Comparison of ENCODE assay signal across 9 mouse cellular contexts in the genomic region with DNA sequence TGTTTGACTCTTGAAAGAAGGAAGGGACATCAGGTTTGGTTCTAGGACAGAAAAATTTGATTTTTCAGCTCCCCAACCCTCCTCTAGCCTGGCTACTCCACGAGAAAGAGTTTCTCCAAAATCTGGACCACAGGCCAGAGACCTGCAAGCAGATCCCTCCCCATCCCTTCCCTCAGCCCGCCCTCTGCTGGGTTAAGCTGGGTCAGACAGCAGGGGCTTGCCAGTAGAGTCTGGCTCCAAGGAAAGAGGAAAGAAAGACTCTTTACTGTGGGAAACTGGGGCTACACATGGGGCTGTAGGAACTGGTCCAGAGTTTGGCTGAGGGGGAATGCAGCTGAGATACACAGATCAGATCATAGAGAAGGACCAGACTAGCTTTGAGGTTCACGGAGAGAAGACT. TPM values are rescaled to one million over a fixed set of nuclear protein-coding genes. Genes with fewer than 3 reads are reported as not detected.
DNase-seq lines count a peak whose midpoint lies in the region; ATAC-seq and TF ChIP-seq lines count a peak whose summit lies in the region.
"Had no signal": no experiment of that assay in that cellular context is flagged by ENCODE, and none has a peak within 500 bp of the region (broad histone marks: within the 10 kb centered on the region; RNA-seq: fewer than 3 reads in every experiment).

No protein-coding gene starts in this region.

- no peak overlapping the region for H3K4me2 ChIP-seq in hindbrain, postnatal 0 days (ENCODE audit: low read depth, low read length)
- H3K4me2 ChIP-seq in hindbrain, embryonic 14.5 days (replicated peaks): no peak overlapping the region
- H3K4me2 ChIP-seq: neural tube, embryonic 12.5 days had no signal

- no peak overlapping the region for H3K9ac ChIP-seq in hindbrain, postnatal 0 days (replicated peaks; ENCODE audit: low read length)
- H3K9ac ChIP-seq in hindbrain, embryonic 14.5 days: no peak overlapping the region
- H3K9ac ChIP-seq: neural tube, embryonic 12.5 days had no signal

- H3K27me3 ChIP-seq in hindbrain, postnatal 0 days (ENCODE audit: insufficient read depth, low read length): no peaks in the 10 kb centered on the region
- H3K27me3 ChIP-seq in hindbrain, embryonic 14.5 days (ENCODE audit: control insufficient read depth, insufficient read depth, low read length): no peaks in the 10 kb centered on the region
- H3K27me3 ChIP-seq: neural tube, embryonic 12.5 days had no signal

- H3K27ac ChIP-seq in hindbrain, postnatal 0 days: no peak overlapping the region
- H3K27ac ChIP-seq in hindbrain, embryonic 14.5 days: no peak overlapping the region
- H3K27ac ChIP-seq: neural tube, embryonic 12.5 days had no signal

- ATAC-seq in hindbrain, postnatal 0 days: no peak
- no peak for ATAC-seq in hindbrain, embryonic 14.5 days (ENCODE audit: low FRiP score)
- ATAC-seq in CD4-positive, CD25-positive, alpha-beta regulatory T cell, adult 4 months: no peak

- H3K9me3 ChIP-seq in hindbrain, postnatal 0 days (ENCODE audit: low read length): no peaks in the 10 kb centered on the region
- no peaks in the 10 kb centered on the region for H3K9me3 ChIP-seq in hindbrain, embryonic 14.5 days (ENCODE audit: control insufficient read depth, low read length)
- H3K9me3 ChIP-seq: neural tube, embryonic 12.5 days had no signal

- peak; percentile 53 for DNase-seq in hindbrain, postnatal 0 days (ENCODE audit: low spot score)
- DNase-seq in hindbrain, embryonic 14.5 days (ENCODE audit: low spot score): no peak
- peak; percentile 62 for DNase-seq in ovary, postnatal 36 days (ENCODE audit: low spot score)
- no peak for DNase-seq in ovary, adult 18-20 months (ENCODE audit: low spot score)
- DNase-seq in forelimb bud, embryonic 11.5 days (ENCODE audit: low read depth, low spot score): peak; percentile 42
- DNase-seq in testis, postnatal 14 days (ENCODE audit: low spot score): peak; percentile 36
- no peak for DNase-seq in frontal cortex, adult 2 months (ENCODE audit: extremely low spot score in 1 of 2, low spot score in 1 of 2)

- 7% methylated on average over 3 of the region's 3 CpGs for WGBS in hindbrain, postnatal 0 days
- 11% methylated on average over 3 of the region's 3 CpGs for WGBS in hindbrain, embryonic 14.5 days

- peaks cover 5% of the 10 kb centered on the region for H3K4me1 ChIP-seq in hindbrain, postnatal 0 days (ENCODE audit: insufficient read depth, low read length)
- H3K4me1 ChIP-seq in hindbrain, embryonic 14.5 days (replicated peaks; ENCODE audit: control insufficient read depth, insufficient read depth, low read length): peaks cover 4% of the 10 kb centered on the region

- H3K36me3 ChIP-seq in hindbrain, postnatal 0 days (ENCODE audit: insufficient read depth, low read length): no peaks in the 10 kb centered on the region
- H3K36me3 ChIP-seq in hindbrain, embryonic 14.5 days (replicated peaks; ENCODE audit: control insufficient read depth, insufficient read depth): no peaks in the 10 kb centered on the region
- H3K36me3 ChIP-seq: neural tube, embryonic 12.5 days had no signal

- TF ChIP-seq CTCF in hindbrain, postnatal 0 days (IDR thresholded peaks at IDR 0.05; ENCODE audit: low read depth): peak; percentile 54

- no peak overlapping the region for H3K4me3 ChIP-seq in hindbrain, postnatal 0 days (ENCODE audit: low read length)
- H3K4me3 ChIP-seq in hindbrain, embryonic 14.5 days (replicated peaks; ENCODE audit: low read length): no peak overlapping the region
- H3K4me3 ChIP-seq: neural tube, embryonic 12.5 days had no signal

RNA-seq across cellular contexts. Expression of a gene that starts 3.7 kb away (rescaled TPM):
- total RNA-seq in hindbrain, postnatal 0 days (2014; rRNA removed): 37.5 and 46.1 TPM in 2 replicates
- 41.3 and 44.3 TPM in 2 replicates for polyA plus RNA-seq in hindbrain, postnatal 0 days (2015; fragmentation: Nextera tagmentation; extraction: Ambion mirVana)
- 27.5 and 29.3 TPM in 2 replicates for polyA plus RNA-seq in hindbrain, embryonic 14.5 days (2014; fragmentation: Nextera tagmentation; extraction: Ambion mirVana)
- 25.2 and 25.8 TPM in 2 replicates for polyA plus RNA-seq in frontal cortex, adult 2 months (2012; rRNA removed)
- 10 to 100 TPM; 41.9 to 83.2 TPM for polyA plus RNA-seq in CD4-positive, CD25-positive, alpha-beta regulatory T cell, adult 4 months (2017; shearing (Covaris generic))

RNA-seq across cellular contexts. Expression of a gene that starts 15.9 kb away (rescaled TPM):
- total RNA-seq in hindbrain, postnatal 0 days (2014; rRNA removed): 13.0 and 13.4 TPM in 2 replicates
- polyA plus RNA-seq in hindbrain, postnatal 0 days (2015; fragmentation: Nextera tagmentation; extraction: Ambion mirVana): 17.6 and 17.8 TPM in 2 replicates
- polyA plus RNA-seq in hindbrain, embryonic 14.5 days (2014; fragmentation: Nextera tagmentation; extraction: Ambion mirVana): 16.5 and 17.3 TPM in 2 replicates
- polyA plus RNA-seq in frontal cortex, adult 2 months (2012; rRNA removed): 10.2 and 10.5 TPM in 2 replicates
- 1 to 10 TPM in 1 of 2 experiments, under 1 TPM in 1; 0.87 to 1.9 TPM for polyA plus RNA-seq in CD4-positive, CD25-positive, alpha-beta regulatory T cell, adult 4 months (2017; shearing (Covaris generic))

RNA-seq across cellular contexts. Expression of a gene that starts 22.6 kb away (rescaled TPM):
- 2.1 and 6.4 TPM in 2 replicates for total RNA-seq in hindbrain, postnatal 0 days (2014; rRNA removed)
- polyA plus RNA-seq in hindbrain, postnatal 0 days (2015; fragmentation: Nextera tagmentation; extraction: Ambion mirVana): 2.8 and 3.0 TPM in 2 replicates
- 1.7 and 1.8 TPM in 2 replicates for polyA plus RNA-seq in hindbrain, embryonic 14.5 days (2014; fragmentation: Nextera tagmentation; extraction: Ambion mirVana)
- polyA plus RNA-seq in frontal cortex, adult 2 months (2012; rRNA removed): 5.9 and 9.8 TPM in 2 replicates
- not detected for polyA plus RNA-seq in CD4-positive, CD25-positive, alpha-beta regulatory T cell, adult 4 months (2017; shearing (Covaris generic))

RNA-seq across cellular contexts. Expression of a gene that starts 34.9 kb away (rescaled TPM):
- total RNA-seq in hindbrain, postnatal 0 days (2014; rRNA removed): 10.9 and 11.7 TPM in 2 replicates
- polyA plus RNA-seq in hindbrain, postnatal 0 days (2015; fragmentation: Nextera tagmentation; extraction: Ambion mirVana): 26.3 and 29.1 TPM in 2 replicates
- 28.1 and 28.3 TPM in 2 replicates for polyA plus RNA-seq in hindbrain, embryonic 14.5 days (2014; fragmentation: Nextera tagmentation; extraction: Ambion mirVana)
- polyA plus RNA-seq in frontal cortex, adult 2 months (2012; rRNA removed): 34.2 and 34.4 TPM in 2 replicates
- 10 to 100 TPM; 59.7 to 80.3 TPM for polyA plus RNA-seq in CD4-positive, CD25-positive, alpha-beta regulatory T cell, adult 4 months (2017; shearing (Covaris generic))

RNA-seq across cellular contexts. Expression of a gene that starts 35.0 kb away (rescaled TPM):
- total RNA-seq in hindbrain, postnatal 0 days (2014; rRNA removed): 47.9 and 53.8 TPM in 2 replicates
- 76.6 and 81.2 TPM in 2 replicates for polyA plus RNA-seq in hindbrain, postnatal 0 days (2015; fragmentation: Nextera tagmentation; extraction: Ambion mirVana)
- polyA plus RNA-seq in hindbrain, embryonic 14.5 days (2014; fragmentation: Nextera tagmentation; extraction: Ambion mirVana): 79.4 and 89.2 TPM in 2 replicates
- 46.0 and 49.0 TPM in 2 replicates for polyA plus RNA-seq in frontal cortex, adult 2 months (2012; rRNA removed)
- 10 to 100 TPM; 42.2 to 45.5 TPM for polyA plus RNA-seq in CD4-positive, CD25-positive, alpha-beta regulatory T cell, adult 4 months (2017; shearing (Covaris generic))

Comparison
In these comparisons a context has a peak if more than half of its experiments do, and no peak if none do; other contexts are left out.
1. DNase-seq: peak in hindbrain, postnatal 0 days (single experiment), ovary, postnatal 36 days (single experiment), forelimb bud, embryonic 11.5 days (single experiment) and testis, postnatal 14 days (single experiment); none in hindbrain, embryonic 14.5 days (single experiment), ovary, adult 18-20 months (single experiment) and frontal cortex, adult 2 months (0 of 2).